Mouse (Mus musculus): Measurements from ENCODE around the gene Slc35f6.

The Slc35f6 gene

GRCm38 (mm10) chr5:30701866-30702265, 54.1 kb downstream of the Slc35f6 start:
- DNase-seq (ENCODE audit: low spot score) = no peak

All from testis, postnatal 14 days (tissue).